Mouse (Mus musculus) G1E (cell line): ENCODE measurements around the gene Eif2b5.

Source experiments
- CTCF ChIP-seq: IDR thresholded peaks from 2 replicates; pipeline ENCODE4 v1.5.1; 2012; ENCODE audit warnings: low read depth, low read length, inconsistent platforms, mixed read lengths
- GATA1 ChIP-seq: IDR thresholded peaks from 2 replicates; pipeline ENCODE4 v1.6.1; 2012; ENCODE audit warnings: borderline replicate concordance, low read length, inconsistent platforms, mixed read lengths
- POLR2AphosphoS5 ChIP-seq: IDR thresholded peaks from 2 replicates; pipeline ENCODE4 v1.6.1; 2012; ENCODE audit warnings: low read depth, low read length, inconsistent platforms; ENCODE audit not compliant: insufficient replicate concordance

- TF ChIP-seq CTCF (no peak), POLR2AphosphoS5 (no peak), GATA1 (no peak)
Measured at GRCm38 (mm10) chr16:20477270-20477669, 21.3 kb upstream of the Eif2b5 start.
